Mouse (Mus musculus): ENCODE results near the gene Mcm5.

Mcm5 gene

DNA sequence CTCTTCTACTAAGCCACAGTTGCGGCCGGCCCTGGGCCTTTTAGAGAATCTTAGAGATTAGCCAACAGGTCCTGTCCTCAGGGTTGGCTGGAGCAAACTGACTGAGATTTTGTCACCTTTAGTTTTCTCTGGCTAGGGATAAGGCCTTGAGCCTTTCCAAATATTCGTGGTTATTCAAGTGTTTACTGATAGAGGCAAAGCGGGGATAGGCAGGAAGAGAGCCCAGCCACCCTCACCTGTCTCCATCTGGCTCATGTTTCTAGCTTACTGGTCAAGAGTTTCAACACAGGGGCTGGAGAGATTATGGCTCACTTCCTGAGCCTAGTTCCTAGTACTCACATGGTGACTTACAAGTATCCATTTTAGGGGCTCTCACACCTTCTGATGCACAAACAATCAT lies 6.4 kb upstream of the Mcm5 start:
- no peak for DNase-seq (ENCODE audit: low spot score in 2 of 2)

DNA sequence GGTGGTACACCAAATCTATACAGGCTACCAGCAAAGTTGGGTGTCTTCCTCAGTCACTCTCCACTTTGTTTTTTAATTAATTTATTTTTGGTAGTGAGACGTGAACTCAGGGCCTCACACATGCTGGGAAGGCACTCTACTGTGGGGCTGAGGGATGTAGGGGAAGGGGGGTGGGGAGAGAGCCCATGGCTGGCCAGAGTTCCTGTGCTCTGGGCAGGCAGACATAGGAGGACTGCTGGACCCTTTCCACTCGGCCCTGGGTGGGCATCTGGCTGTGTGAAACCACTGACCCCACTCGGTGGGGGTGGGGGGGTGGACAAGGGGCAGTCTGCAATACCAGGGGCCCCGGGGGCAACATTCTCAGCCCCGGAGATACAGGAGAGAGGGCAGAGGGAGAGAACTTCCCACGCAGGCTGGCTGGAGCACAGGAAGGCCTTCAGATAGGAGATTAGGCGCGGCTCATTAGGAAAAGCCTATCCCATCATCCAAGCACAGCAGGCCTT lies 5.9 kb upstream of the Mcm5 start:
- no peak for DNase-seq (ENCODE audit: low spot score in 2 of 2)

DNA sequence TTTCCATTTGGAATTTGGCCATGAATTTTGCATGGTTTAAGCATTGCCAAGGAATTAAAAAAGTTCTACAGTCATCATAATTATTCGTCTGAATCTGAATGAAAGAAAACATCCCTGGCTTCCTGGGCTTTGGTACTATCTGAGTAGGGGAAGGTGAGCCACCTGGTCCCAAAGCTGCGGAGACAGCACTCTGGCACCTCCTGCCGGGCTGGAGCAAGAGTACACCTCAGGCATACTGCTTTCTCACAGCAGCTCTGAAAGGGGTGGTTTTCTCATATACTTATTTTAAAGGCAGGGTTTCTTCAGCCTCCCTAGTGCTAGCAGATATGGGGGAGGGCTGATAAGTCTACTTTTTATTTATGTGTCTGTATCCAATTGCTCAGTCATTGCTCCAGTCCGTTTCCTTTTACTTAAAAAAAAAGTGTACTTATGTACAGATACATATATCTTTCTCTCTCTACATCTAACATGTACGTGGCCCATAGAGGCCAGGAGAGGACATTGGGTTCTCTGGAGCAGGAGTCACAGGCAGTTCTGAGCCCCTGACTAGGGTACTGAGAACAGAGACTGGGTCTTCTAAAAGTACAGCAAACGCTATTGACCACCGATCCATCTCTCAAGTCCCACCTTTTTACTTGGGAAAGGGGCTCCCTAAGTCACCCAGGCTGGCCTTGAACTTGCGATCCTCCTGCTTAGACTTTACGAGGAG lies 688 bp upstream of the Mcm5 start:
- peak; percentile 78 to 86 for DNase-seq (ENCODE audit: low spot score in 2 of 2)

DNA sequence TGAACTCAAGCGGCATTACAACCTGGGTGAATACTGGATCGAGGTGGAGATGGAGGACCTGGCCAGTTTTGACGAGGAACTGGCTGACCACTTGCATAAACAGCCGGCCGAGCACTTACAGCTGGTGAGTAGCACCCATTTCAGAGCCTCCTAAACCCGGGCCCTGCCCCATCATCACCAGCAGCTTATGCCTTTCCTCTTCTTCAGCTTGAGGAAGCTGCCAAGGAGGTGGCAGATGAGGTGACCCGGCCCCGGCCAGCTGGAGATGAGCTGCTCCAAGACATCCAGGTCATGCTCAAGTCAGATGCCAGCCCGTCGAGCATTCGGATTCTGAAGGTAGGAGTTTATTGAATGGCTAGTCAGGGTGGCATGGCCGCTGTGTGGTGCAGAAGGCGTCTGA lies 724 bp downstream of the Mcm5 start:
- DNase-seq (ENCODE audit: low spot score in 2 of 2): peak; percentile 10 to 12

DNA sequence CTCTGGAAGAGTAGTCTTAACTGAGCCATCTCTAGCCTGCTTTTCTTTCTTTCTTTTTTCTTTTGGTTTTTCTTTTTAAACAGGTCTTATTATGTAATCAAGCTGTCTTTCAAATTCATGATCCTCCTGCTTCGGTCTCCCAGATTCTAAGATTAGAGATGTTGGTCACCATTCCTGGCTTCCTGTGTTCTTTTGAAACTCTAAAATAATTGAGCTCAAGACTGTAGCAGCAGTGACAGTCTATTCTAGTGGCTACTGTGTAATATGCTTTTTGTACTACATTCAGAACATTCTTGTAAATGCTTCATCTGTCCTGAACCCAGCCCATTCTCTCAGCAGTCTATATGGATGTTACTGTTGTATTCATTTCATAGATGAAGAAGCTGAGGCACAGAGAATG lies 9.1 kb downstream of the Mcm5 start:
- DNase-seq (ENCODE audit: low spot score in 2 of 2): no peak

DNA sequence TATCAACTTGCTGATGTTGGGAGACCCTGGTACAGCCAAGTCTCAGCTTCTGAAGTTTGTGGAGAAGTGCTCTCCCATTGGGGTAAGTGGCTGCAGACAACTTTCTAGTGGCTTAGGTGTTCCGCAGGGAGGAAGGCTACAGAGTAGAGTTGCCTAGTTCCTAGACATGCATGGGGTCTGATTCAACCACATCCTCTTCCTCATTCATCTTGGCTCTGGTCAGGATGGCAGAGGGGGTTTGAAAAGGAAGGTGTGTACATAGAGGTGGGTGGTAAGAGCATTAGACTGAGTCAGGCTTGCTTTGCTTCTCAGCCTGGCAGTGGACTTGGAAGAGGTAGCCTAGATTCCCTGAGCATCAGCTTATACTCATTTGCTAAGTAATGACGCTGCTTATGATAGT lies 9.9 kb downstream of the Mcm5 start:
- DNase-seq (ENCODE audit: low spot score in 2 of 2): no peak

DNA sequence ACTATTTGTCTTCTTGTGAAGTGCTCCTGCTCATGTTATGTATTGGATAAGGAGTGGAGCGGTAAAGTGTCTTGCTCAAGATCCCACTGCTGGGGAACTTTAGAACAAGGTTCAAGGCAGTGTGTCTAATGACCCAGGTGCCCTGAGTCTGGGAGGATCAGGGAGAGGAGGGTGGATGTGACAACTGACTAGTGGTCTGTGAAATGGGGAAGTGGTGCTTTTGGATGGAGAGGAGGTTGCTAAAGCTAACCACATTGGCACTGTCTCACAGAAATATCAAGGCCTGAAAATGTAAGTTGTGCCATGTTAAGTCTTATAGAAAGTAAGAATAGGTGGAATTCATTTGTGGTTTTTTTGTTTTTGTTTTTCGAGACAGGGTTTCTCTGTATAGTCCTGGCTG lies 10.4 kb downstream of the Mcm5 start:
- DNase-seq (ENCODE audit: low spot score in 2 of 2): no peak

DNA sequence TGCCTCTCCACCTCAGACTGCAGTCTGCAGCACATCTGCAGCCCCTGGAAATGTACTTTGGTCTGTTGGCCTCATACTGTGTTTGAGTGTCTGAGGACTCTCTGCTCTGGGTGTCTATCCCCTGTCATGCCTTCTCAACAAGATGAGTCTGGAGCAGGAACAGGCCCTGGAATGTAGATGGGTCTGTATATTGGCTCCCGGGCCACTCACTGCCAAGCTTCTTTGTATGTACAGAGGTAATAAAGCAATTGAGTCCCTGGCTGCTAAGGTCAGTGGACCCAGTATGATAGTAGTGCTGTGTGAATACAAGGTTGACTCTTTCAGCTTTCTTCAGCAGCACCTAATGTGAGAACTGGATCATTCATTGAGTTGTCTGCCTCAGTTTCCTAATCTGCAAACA lies 18.0 kb downstream of the Mcm5 start:
- no peak for DNase-seq (ENCODE audit: low spot score in 2 of 2)

DNA sequence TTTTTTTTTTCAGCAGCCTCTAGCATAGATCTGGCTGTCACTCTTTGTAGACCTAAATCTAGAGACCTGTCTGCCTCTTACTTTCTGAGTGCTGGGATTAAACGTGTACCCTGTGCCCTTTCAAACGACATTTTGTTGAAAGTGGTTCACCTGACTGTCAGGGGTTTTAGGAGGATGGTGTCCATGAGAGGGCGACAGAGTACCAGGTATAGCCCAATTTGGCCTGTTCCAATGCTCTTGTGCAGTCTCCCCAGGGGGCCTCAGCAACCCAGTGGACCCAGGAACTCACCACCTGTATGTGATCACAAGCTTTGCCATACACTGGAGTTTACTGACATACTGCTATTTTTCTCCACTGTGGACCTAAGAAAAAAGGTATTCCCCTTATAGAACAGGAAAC lies 23.1 kb downstream of the Mcm5 start:
- peak in 1 of 2 experiments; percentile 40 for DNase-seq (ENCODE audit: low spot score in 2 of 2)

DNA sequence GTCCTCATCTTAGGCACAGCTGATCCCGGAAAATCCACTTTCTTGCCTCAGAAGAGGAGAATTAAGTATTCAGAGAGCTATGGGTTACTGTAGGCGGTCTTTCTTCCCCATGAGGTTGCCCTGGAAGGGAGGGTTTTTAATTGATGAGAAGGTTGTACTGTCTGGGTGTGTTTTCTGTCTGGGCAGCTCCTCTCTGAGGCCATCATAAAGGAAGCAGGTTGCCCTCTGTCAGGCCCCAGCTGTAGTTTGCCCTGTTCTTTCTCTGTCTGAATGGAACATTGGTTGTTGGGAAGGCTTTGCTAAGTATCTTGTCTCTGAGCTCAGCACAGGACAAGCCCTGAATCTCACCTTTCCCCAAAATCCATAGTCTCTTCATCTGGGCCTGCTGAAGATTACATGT lies 24.0 kb downstream of the Mcm5 start:
- DNase-seq (ENCODE audit: low spot score in 2 of 2): no peak

DNA sequence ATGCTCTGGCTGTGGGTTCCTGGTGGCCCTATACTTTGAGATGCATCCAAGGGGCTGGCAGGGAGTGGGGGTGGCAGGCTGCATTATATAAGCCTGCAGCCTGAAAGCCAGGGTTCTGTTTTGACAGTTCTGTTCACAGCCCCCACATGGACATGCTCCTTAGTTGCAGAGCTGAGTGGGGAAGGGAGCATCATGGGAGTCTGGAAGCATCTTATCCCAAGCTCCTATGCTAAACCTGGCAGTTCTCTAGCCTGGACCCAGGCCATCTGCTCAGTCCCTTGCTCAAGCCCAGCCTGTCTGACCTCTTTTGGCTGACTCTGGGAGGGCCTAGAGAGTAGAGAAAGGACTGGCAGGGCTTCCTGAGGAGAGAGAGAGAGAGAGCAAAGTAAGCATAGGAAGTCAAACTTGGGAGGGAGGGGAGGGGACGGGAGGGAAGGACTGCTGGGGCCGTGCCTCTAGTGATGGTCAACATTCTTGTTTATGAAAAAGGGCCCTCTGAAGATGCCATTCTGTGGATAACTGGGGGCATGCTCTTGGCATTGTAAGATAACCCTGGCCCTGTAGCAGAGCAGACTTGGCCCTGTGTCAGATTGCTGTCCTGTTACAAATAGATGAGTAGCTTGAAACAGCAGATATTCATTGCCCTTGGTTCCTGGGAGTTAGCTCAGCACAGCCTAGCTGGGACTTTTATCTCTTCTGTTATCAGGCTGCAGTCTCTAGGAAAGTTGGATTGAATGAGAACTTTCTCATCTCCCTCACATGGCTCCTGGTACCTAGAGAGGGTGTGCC lies 25.4 kb downstream of the Mcm5 start:
- no peak for DNase-seq (ENCODE audit: low spot score in 2 of 2)

DNA sequence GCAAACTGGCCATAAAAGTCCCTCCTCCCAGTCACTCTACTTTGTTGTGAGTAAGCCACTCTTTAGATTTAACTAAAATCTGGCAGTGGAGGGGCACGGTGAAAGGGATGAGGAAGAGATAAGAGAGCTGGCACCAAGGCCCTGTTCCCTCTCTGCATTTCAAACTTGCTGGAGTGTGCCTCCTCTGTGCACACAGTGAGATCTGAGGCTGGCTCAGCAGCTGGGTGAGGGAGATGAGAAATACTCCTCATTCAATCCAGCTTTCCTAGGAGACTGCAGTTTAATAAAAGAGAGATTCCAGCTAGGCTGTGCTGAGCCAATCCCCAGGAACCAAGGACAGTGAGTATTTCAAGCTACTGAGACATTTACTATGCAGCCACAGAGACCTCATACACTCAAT lies 26.4 kb downstream of the Mcm5 start:
- DNase-seq (ENCODE audit: low spot score in 2 of 2): no peak

DNA sequence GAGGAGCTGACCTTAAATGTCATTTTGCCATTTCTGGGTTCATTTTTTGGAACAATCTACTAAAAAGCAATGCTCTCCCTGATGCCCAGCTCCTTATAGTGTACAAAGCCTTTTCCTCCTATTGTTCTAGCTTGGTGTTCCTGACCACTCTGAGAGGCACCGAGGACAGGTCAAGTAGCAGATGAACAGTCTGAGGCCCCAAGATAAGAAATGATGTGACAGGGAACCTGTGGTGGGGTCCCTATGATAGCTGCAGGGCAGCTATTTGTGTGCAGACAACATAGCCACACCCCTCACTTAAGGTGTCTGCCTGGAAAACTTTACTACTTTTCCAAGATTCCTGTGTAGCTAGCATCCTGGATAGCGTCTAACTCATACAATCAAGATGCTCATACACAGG lies 26.9 kb downstream of the Mcm5 start:
- no peak for DNase-seq (ENCODE audit: low spot score in 2 of 2)

DNA sequence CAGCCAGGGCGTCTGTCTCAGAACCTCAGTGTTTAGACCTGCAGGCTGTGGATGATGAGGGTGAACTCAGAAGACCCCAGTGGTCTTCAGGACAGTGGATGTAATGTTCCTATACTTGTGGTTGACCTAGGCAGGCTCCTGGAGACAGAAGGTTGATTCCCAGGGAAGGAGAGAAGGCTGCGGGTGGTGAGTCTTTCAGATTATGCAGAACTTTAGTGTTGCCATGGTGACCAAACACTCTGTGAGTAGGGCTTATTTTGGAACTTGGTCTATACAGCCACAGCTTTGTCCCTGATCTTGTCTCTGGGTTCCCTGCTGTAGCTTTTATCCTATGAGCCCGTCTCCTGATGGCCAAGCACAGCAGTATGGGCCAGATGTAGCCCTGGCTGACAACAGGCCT lies 28.2 kb downstream of the Mcm5 start:
- no peak for DNase-seq (ENCODE audit: low spot score in 2 of 2)

DNA sequence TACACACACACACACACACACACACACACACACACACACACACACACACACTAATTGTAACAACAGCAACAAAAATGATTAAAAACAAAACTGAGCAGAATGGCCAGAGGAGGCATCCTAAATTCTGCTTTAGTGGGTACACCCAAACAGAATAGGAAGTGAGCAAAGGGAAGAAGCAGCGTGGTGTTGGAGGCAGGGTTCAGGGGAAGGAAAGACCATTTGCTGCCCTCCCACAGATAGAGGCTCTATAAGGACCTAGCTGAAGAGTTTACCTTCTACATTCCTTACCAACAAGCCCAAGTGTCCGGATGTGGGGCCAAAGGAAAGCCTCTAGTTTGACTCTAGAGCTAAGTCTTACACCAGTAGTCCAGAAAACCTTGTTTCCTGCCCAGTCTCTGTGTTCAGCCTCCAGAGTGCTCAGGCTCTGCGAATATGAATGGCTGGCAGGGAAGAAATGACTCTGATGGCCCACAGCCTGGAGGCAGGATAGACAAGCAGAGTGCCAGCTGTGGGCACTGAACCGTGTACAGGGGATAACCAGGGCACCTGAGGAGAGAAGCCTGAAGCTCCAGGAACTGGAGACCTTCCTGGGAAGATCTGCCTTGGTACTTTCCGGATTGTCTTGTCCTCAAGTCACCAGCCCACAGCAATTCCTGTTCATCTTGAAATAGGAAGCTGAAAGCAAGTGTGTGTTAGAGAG lies 41.7 kb downstream of the Mcm5 start:
- no peak for DNase-seq (ENCODE audit: low spot score in 2 of 2)

DNA sequence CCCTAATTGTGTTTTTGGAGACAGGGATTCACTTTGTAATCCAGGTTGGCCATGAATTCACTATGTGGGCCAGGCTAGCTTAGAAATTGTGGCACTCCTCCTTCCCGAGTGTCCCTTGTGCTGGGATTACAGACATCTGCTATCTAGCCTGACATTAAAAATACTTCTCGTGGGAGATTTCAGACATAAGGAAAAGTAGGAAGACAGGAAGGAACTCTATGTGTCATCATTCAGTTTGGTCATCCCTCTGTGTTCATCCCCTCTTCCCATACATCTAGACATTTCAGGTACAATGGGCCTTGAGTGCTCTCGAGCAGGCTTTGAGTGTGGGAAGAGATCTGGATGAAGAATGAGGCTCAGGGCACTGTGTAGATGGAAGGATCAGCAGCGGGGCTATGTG lies 42.4 kb downstream of the Mcm5 start:
- DNase-seq (ENCODE audit: low spot score in 2 of 2): no peak

DNA sequence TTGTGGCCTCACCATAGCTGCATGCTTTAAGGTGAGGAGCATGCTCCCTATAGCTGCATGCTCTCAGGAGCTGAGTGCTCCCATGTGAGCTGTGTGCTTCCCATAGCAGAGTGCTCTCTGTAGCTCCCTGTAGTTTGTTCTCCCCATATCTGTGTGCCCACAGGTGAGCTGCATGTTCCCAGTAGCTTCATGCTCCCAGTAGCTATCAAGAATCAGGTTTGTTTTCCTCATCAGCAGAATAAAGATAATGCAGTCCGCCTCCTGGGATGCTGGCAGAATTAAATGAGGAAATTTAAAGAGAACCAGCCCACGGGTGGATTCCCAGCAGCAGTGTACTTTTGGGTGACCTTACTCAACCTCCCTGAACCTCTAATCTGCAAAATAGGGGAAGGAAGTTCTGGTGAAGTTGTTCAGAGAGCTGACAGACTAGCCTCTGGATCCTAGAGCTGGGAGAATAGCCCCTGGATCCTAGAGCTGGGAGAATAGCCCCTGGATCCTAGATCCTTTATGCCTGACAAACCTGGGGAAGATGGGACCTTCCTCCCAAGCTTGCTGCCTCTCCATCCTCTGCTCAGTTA lies 43.2 kb downstream of the Mcm5 start:
- DNase-seq (ENCODE audit: low spot score in 2 of 2): no peak

DNA sequence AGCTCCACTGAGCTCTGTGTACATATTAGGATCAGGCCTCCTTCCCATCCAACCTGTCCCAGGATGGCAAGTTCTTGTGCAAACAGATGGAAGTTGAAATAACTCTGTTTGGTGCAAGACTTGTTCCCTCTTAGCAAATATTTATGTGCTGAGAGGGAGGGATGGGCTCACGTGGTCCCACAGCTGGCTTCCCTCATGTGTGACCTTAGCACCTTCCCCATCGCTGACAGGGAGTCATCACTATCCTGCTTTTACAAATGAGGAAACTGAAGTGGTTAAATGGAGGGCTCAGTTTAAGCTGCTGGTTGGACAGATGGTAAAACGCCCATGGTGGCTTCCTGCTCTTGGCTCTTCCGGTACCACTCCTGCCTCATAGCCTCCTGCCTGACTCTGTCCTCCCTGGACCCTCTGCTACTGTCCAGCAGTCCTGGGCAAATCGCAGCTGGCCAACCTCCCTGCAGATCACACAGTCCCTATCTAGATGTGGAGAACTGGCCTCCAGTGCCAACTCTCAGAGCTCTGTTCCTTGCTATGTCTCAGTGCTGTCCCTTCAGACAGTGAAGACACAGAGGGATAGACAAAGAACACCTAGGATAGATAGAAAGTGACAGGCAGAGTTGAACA lies 45.6 kb downstream of the Mcm5 start:
- DNase-seq (ENCODE audit: low spot score in 2 of 2): no peak

DNA sequence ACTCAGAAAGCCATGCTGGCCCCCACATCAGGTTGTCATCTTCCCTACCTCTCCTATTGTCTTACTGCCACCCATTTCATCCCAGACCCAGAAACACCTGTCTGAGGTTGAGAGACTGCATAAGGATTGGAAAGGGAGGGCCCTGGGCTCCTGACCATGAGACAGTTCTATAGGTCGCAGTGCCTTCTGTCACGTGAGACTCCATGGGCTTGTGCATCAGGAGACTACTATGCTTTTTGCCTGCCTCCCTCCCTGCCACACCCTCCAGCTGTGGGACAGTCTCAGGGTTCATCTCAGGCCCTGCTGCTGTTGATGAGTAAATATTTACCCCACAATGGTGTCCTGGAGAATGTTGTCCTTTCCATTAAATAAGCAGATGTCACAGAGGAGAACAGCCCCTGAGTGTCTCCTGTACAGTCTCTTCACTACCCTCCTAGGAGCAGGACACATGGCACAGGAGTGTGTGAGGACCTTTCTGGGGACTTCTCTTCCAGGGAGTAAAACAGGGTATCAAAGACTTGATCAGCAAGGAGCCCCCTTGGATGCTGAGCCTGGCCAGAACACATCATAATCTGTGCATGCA lies 46.5 kb downstream of the Mcm5 start:
- no peak for DNase-seq (ENCODE audit: low spot score in 2 of 2)

DNA sequence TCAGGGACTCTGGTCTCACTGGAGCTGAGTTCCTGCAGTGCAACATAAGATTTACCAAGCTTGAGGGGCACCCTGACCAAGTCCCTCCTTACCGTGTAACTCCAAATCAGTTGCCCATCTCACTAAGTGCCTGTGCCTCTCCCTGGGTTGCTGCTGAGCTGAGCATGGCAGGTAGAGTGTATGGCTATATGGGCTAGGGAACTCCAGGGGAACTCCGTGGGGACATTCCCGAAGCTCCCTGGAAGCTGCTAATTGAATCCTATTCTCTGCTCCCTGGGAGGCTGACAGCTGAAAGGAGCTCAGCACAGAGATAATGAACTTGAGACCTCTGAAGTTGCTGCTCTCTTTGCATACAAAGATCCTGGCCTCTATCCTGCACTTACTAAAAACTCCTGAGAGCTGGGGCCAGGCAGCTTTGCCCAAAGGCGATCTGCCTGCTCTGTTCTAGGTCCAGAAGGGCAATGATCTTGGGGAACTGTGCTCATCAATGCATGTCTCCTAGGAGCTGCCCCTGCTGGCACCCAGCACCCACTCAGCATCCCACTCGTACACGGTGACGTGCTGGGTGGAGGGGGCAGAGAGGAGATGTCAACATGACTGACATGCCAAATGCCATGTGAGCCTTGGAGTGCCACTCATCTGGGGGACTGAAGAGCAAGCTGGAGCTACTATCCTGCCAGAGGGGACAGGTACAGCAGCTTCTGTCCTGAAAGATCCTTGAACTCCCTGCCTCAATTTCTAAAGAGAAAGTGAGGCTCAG lies 48.3 kb downstream of the Mcm5 start:
- no peak for DNase-seq (ENCODE audit: low spot score in 2 of 2)

DNA sequence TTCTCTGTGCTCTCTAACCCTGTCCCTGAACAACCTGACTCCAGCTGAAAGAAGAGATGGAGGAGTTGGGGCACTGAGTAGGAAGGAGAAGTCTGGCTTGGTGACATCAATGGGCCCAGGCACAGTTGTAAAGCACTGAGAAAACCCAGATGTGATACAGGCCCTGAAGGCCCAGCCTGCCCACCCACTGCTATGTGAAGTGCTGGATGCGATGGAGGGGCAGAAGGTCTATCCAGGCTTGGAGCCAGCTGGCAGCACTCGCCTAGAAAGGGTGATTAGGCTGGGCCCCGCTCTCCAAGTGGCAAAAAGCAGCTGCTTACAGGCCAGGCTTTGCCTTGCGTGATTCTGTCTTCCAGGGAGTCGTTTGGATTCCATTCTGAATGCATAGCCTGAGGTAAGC lies 60.0 kb downstream of the Mcm5 start:
- no peak for DNase-seq (ENCODE audit: low spot score in 2 of 2)
